Mouse (Mus musculus) small intestine, adult 2 months (tissue): Measurements from ENCODE around the gene Disp3. TPM values are rescaled to one million over a fixed set of nuclear protein-coding genes. Genes with fewer than 3 reads are reported as not detected.

Experiments
- H3K27ac ChIP-seq: fragments of 200-500 bp; 2 replicates; pipeline ENCODE4 v1.5.1; 2012; ENCODE audit warnings: low read depth, low read length, control low read depth, inconsistent platforms; ENCODE audit not compliant: insufficient read depth
- H3K27me3 ChIP-seq: fragments of 200-500 bp; 2 replicates; pipeline ENCODE4 v1.6.1; 2012; ENCODE audit warnings: mild to moderate bottlenecking, moderate library complexity, low read length, inconsistent platforms; ENCODE audit not compliant: control insufficient read depth, insufficient read depth
- H3K36me3 ChIP-seq: fragments of 200-500 bp; 2 replicates; pipeline ENCODE4 v1.6.1; 2012; ENCODE audit warnings: mild to moderate bottlenecking, low read length, control low read depth, inconsistent platforms; ENCODE audit not compliant: control insufficient read depth, insufficient read depth
- H3K4me1 ChIP-seq: fragments of 200-500 bp; 2 replicates; pipeline ENCODE4 v1.6.1; 2012; ENCODE audit warnings: low read length, inconsistent platforms, mixed read lengths; ENCODE audit not compliant: control insufficient read depth, insufficient read depth, insufficient read length
- H3K4me3 ChIP-seq: fragments of 200-500 bp; 2 replicates; pipeline ENCODE4 v1.5.1; 2012; ENCODE audit warnings: low read depth, mild to moderate bottlenecking, control low read depth, inconsistent platforms, low read length, moderate library complexity
- CTCF ChIP-seq: fragments of 200-500 bp; IDR thresholded peaks from 2 replicates; pipeline ENCODE4 v1.5.1; 2012; ENCODE audit warnings: low read depth, mild to moderate bottlenecking, control low read depth, inconsistent platforms, low read length, moderate library complexity, mixed read lengths; ENCODE audit not compliant: insufficient replicate concordance, insufficient read length; ENCODE audit errors: extremely low read depth
- POLR2A ChIP-seq: fragments of 200-500 bp; IDR thresholded peaks from 2 replicates; pipeline ENCODE4 v1.6.1; 2012; ENCODE audit warnings: low read depth, mild to moderate bottlenecking, control low read depth, inconsistent platforms, low read length, moderate library complexity
- WGBS: fragments of 180-500 bp; shearing (Covaris S2); methylation state at CpG from one replicate; pipeline ENCODE4 v1.1.7; 2018; 5-methylcytosine and 5-hydroxymethylcytosine counted together
- polyA plus RNA-seq: library from polyadenylated mRNA; depleted of rRNA; stranded (reverse); fragments of >200 nt; gene quantifications from 2 replicates; pipeline ENCODE4 v1.2.3, GENCODE M21; 2012

The Disp3 gene
- polyA plus RNA-seq, 1 experiment, result 0.06 TPM

GRCm38 (mm10) chr4:148218238-148218637 is 69.5 kb downstream of the Disp3 start:
- 23% methylated on average over 10 of the region's 10 CpGs for WGBS
- Histone ChIP-seq H3K27ac (no peak overlapping the region), H3K4me3 (no peak overlapping the region), H3K27me3 (no peaks in the 10 kb centered on the region), H3K36me3 (no peaks in the 10 kb centered on the region), H3K4me1 (no peaks in the 10 kb centered on the region)
- TF ChIP-seq POLR2A, result no peak
- no peak for TF ChIP-seq CTCF

- Histone ChIP-seq H3K4me1 (no peaks in the 10 kb centered on the region), H3K27ac (no peak overlapping the region), H3K4me3 (no peak overlapping the region), H3K36me3 (no peaks in the 10 kb centered on the region), H3K27me3 (no peaks in the 10 kb centered on the region)
- TF ChIP-seq POLR2A (no peak), CTCF (no peak)
- WGBS, result 24% methylated on average over 11 of the region's 11 CpGs
Observed at GRCm38 (mm10) chr4:148215264-148215900, 72.4 kb downstream of the Disp3 start.

GRCm38 (mm10) chr4:148214460-148215136 is 73.2 kb downstream of the Disp3 start:
- Histone ChIP-seq H3K4me3 (no peak overlapping the region), H3K36me3 (no peaks in the 10 kb centered on the region), H3K27me3 (no peaks in the 10 kb centered on the region), H3K27ac (no peak overlapping the region), H3K4me1 (no peaks in the 10 kb centered on the region)
- TF ChIP-seq CTCF (no peak), POLR2A (no peak)
- WGBS, result 57% methylated on average over 5 of the region's 5 CpGs

GRCm38 (mm10) chr4:148204873-148205232 is 82.9 kb downstream of the Disp3 start:
- Histone ChIP-seq H3K4me1 (no peaks in the 10 kb centered on the region), H3K36me3 (no peaks in the 10 kb centered on the region), H3K4me3 (no peak overlapping the region), H3K27me3 (no peaks in the 10 kb centered on the region), H3K27ac (no peak overlapping the region)
- WGBS, result 75% methylated on average over 6 of the region's 6 CpGs
- TF ChIP-seq CTCF (no peak), POLR2A (no peak)

GRCm38 (mm10) chr4:148204061-148204872 is 83.5 kb downstream of the Disp3 start:
- no peaks in the 10 kb centered on the region for H3K36me3 ChIP-seq
- H3K27ac ChIP-seq, result no peak overlapping the region
- H3K4me1 ChIP-seq, result no peaks in the 10 kb centered on the region
- WGBS, result 68% methylated on average over 15 of the region's 15 CpGs
- no peaks in the 10 kb centered on the region for H3K27me3 ChIP-seq
- H3K4me3 ChIP-seq, result no peak overlapping the region
- no peak for TF ChIP-seq CTCF
- no peak for TF ChIP-seq POLR2A

- H3K36me3 ChIP-seq, result no peaks in the 10 kb centered on the region
- WGBS, result 91% methylated on average over 2 of the region's 2 CpGs
- no peaks in the 10 kb centered on the region for H3K27me3 ChIP-seq
- H3K27ac ChIP-seq, result no peak overlapping the region
- H3K4me3 ChIP-seq, result no peak overlapping the region
- TF ChIP-seq CTCF, result no peak
- TF ChIP-seq POLR2A, result no peak
- H3K4me1 ChIP-seq, result no peaks in the 10 kb centered on the region
Observed at GRCm38 (mm10) chr4:148203557-148203956, 84.2 kb downstream of the Disp3 start.

- H3K27ac ChIP-seq, result no peak overlapping the region
- no peaks in the 10 kb centered on the region for H3K36me3 ChIP-seq
- H3K4me1 ChIP-seq, result no peaks in the 10 kb centered on the region
- TF ChIP-seq CTCF, result no peak
- no peak for TF ChIP-seq POLR2A
- H3K4me3 ChIP-seq, result no peak overlapping the region
- 56% methylated on average over 10 of the region's 10 CpGs for WGBS
- H3K27me3 ChIP-seq, result no peaks in the 10 kb centered on the region
Observed at GRCm38 (mm10) chr4:148198721-148199120, 89.0 kb downstream of the Disp3 start.
